Mouse (Mus musculus) right cerebral cortex, postnatal 36 days (tissue): ENCODE data around the gene Nt5c.
"Not testable (repeated sequence)": the region's sequence is repeated elsewhere in the genome, so short reads cannot be mapped to it uniquely, and the experiment has no call there.

Experiments
- DNase-seq, 2 experiments: peaks; one replicate each; pipeline ENCODE4 v3.0.0; 2022; ENCODE audit warnings: low spot score in 2 of 2, mixed read lengths in 1 of 2

Nt5c gene

DNA sequence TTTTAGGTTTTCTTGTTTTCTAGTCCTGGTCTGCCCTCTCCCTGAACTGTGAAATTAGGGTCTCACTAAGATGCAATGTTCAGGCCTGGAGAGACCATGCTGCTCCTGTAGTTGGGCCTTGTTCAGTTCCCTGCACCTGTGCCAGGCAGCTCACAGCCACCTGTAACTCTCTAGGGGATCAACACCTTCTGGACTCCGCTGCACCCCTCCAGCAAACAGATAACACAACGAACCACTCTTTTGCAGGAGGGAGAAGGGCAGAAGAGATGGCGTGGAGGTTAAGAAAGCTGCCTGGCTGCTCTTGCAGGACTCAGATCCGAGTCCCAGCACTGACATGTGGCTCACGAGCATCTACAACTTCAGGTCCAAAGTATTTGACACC lies 18.8 kb upstream of the Nt5c start:
- DNase-seq: no peak

- no peak for DNase-seq
These were observed 18.3 kb upstream of the Nt5c start for GRCm38 (mm10) chr11:115509773-115510506.

DNA sequence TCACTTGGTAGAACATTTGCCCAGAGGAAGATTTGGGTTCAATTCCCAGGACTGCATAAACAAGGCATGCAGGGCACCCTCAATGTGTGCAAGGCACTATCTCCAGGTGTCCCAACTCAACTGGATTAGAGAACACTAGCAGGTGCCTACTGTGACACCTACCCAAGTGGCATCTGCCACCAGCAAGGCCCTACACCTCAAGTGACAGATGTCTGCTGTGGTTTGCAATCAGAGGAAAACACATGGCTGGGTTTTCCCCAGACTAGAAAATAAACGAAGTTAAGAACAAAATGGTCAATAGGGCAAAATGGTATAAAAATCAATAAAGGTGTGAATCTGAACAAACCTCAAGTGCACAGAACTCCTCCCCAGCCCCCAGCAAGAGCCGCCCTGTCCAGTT lies 16.4 kb upstream of the Nt5c start:
- DNase-seq: no peak

DNA sequence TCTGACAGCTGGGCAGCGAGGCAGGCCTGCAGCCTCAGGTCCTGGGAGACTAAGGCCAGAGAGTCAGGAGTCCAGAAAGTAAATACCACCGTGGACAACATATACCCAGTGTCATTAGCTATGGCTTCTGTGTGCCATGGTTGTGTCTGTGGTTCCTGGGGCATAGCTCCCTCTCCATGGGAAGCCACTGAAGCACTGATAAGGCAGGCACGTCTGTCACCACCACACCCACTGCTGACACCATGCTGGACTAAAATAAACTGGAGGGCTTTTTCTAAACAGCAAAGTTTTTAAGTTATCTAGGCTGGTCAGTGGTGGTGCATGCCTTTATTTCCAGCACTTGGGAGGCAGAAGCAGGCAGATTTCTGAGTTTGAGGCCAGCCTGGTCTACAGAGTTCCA lies 14.9 kb upstream of the Nt5c start:
- DNase-seq: no peak

GRCm38 (mm10) chr11:115502636-115503035 lies 11.0 kb upstream of the Nt5c start:
- no peak for DNase-seq

DNA sequence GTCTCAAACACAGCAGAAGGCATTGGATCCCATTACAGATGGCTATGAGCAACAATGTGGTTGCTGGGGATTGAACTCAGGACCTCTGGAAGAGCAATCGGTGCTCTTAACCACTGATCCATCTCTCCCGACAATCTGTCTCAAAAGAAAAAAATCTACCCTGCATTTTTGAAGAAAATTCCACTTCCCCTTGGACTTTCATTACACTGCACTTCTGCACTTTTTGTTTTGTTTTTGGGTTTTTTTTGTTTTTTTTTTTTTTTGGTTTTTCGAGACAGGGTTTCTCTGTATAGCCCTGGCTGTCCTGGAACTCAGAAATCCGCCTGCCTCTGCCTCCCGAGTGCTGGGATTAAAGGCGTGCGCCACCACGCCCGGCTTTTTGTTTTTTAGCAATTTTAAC lies 4.9 kb upstream of the Nt5c start:
- not testable (repeated sequence) for DNase-seq

DNA sequence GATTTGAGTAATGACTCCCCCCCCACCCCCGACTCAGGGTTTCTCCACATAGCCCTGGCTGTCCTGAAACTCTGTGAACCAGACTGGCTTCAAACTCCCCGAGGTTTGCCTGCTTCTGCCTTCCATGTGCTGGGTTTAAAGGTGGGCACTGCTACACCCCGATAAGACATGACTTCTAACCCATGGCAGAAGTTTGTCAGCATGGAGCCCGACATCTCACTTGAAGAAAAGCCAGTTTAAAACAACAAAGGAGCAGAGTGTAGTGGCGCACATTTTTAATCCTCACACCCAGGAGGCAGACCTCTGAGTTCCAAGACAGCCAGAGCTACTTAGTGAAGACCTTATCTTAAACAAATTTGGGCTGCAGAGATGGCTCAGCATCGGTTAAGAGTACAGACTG lies 725 bp upstream of the Nt5c start:
- no peak for DNase-seq

DNA sequence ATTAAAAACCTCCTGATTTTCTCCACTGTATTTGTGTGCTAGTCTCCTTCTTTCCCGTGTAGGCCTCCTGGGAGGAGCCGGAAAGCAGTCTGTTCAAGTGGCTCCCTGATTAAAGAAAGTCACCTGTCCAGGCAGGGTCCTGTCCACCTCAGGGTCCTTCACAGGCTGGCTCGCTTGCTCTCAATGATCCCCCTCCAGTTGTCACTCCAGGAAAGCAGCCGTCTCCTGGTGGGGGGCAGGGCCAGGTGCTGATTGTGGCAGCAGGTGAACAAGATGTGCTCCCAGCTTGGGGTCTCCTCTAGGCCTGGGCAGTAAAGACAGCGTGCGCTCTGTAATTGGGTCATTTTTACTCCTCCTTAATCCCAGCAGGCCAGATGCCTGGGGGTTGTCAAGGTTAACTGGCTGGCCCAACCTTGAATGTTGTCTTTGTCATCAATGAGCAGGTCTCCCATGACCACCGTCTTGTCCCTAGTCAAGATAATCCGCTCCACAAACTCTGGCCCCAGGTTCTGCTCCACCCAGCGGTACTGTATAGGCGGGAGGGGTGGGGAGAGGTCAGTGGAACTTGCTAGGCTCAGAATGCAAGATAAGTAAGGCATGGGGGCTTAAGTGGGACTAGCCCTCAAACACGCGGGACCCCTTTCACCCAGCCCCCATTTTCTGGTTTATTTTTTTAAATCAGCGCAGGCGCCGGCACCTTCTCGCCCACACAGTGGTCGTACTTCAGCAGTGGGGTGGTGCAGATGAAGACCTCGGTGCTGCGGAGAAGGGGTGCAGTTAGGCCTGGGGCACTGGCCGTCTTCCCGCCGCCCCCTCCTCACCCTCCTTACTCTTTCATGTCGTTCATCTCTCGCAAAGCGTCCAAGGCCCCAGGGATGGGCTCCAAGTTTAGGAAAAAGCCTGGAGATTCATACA lies 964 bp downstream of the Nt5c start:
- no peak for DNase-seq

GRCm38 (mm10) chr11:115488551-115489104 lies 3.0 kb downstream of the Nt5c start:
- DNase-seq: no peak

GRCm38 (mm10) chr11:115485155-115485554 lies 6.5 kb downstream of the Nt5c start:
- no peak for DNase-seq

- peak; percentile 57 to 60 for DNase-seq
These were observed 7.9 kb downstream of the Nt5c start for GRCm38 (mm10) chr11:115483726-115484125.

- no peak for DNase-seq
These were observed 8.4 kb downstream of the Nt5c start for GRCm38 (mm10) chr11:115483278-115483677.

DNA sequence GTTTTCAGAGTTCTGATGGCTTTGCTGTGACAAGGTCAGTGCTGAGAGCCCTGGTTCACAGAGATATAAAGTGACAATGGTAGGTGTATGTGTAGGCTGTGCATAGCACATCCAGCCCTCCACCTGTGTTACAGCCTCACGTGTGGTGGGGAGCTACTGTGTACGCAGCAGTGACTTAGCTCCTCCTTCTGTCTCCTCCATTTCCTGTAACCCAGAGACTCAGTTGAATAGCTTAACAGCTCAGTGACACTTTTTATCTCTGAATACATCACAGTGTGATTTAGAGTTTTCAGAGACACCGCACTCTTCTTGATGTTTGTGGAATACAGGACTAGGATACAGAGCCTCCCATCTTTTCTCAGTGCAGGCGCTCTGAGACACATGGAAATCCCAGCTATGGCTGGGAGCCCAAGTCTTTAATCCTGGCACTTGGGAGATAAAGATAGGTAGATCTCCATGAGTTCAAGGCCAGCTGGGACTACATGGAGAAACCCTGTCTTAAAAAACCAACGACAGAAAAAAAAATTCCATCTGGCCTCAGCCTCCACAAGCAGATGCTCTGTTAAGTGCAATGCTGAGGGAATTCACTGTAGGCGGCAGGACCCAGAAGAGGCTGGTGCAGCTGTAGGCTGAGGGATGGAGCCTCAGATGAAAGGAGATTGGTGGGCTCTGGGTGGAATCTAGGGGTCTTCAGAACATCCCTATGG lies 10.0 kb downstream of the Nt5c start:
- peak; percentile 57 to 79 for DNase-seq

- no peak for DNase-seq
These were observed 13.2 kb downstream of the Nt5c start for GRCm38 (mm10) chr11:115478296-115478938.

GRCm38 (mm10) chr11:115477388-115477787 lies 14.3 kb downstream of the Nt5c start:
- DNase-seq: not testable (repeated sequence)

DNA sequence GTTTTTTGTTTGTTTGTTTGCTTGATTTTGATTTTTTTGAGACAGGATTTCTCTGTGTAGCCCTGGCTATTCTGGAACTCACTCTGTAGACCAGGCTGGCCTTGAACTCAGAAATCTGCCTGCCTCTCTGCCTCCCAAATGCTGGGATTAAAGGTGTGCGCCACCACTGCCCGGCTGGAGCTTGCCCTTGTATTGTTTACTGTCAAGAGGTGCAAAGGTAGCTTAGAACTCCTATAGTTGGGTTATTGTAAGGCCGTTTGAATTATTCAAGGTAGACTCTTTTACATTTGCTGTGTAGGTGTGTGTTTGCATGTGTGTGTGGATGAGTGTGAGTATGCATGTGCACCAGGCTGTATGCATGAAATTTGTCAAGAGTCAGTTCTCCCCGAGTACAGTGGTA lies 15.0 kb downstream of the Nt5c start:
- DNase-seq: not testable (repeated sequence)

GRCm38 (mm10) chr11:115475758-115476237 lies 15.9 kb downstream of the Nt5c start:
- no peak for DNase-seq

- DNase-seq: peak; percentile 88 to 92
These were observed 16.5 kb downstream of the Nt5c start, which contains the start of gene Armc7 for GRCm38 (mm10) chr11:115475025-115475757. Gene Armc7 (plus strand): TSS chr11:115475667.

- DNase-seq: peak; percentile 95 to 96
These were observed 17.9 kb downstream of the Nt5c start for GRCm38 (mm10) chr11:115473626-115474275.

GRCm38 (mm10) chr11:115472183-115472582 lies 19.5 kb downstream of the Nt5c start:
- DNase-seq: no peak
